Mouse (Mus musculus) mesoderm, embryonic 11.5 days (tissue): ENCODE measurements around the gene Pdzd2.

Source experiments
- DNase-seq: peaks from one replicate; pipeline ENCODE4 v3.0.0-alpha.2; 2012; ENCODE audit warnings: low read depth, low spot score

Gene Pdzd2

GRCm38 (mm10) chr15:12623521-12623920 lies 116.2 kb downstream of the Pdzd2 start:
- no peak for DNase-seq

GRCm38 (mm10) chr15:12622701-12623100 lies 117.0 kb downstream of the Pdzd2 start:
- no peak for DNase-seq

- DNase-seq: peak; percentile 28
Measured at GRCm38 (mm10) chr15:12622093-12622643, 117.6 kb downstream of the Pdzd2 start.

- DNase-seq: no peak
Measured at GRCm38 (mm10) chr15:12619273-12619672, 120.5 kb downstream of the Pdzd2 start.

GRCm38 (mm10) chr15:12617651-12618050 lies 122.1 kb downstream of the Pdzd2 start:
- no peak for DNase-seq

GRCm38 (mm10) chr15:12617220-12617619 lies 122.5 kb downstream of the Pdzd2 start:
- DNase-seq: no peak

- DNase-seq: no peak
Measured at GRCm38 (mm10) chr15:12614944-12615878, 124.5 kb downstream of the Pdzd2 start.

GRCm38 (mm10) chr15:12614011-12614410 lies 125.7 kb downstream of the Pdzd2 start:
- DNase-seq: no peak

GRCm38 (mm10) chr15:12612944-12613675 lies 126.6 kb downstream of the Pdzd2 start:
- DNase-seq: no peak

- no peak for DNase-seq
Measured at GRCm38 (mm10) chr15:12608090-12608489, 131.6 kb downstream of the Pdzd2 start.

GRCm38 (mm10) chr15:12606306-12606705 lies 133.4 kb downstream of the Pdzd2 start:
- no peak for DNase-seq

- DNase-seq: no peak
Measured at GRCm38 (mm10) chr15:12605239-12605993, 134.3 kb downstream of the Pdzd2 start.

- DNase-seq: no peak
Measured at GRCm38 (mm10) chr15:12603674-12604073, 136.1 kb downstream of the Pdzd2 start.

- no peak for DNase-seq
Measured at GRCm38 (mm10) chr15:12593094-12593493, 146.6 kb downstream of the Pdzd2 start.

GRCm38 (mm10) chr15:12592628-12593027 lies 147.1 kb downstream of the Pdzd2 start:
- no peak for DNase-seq

GRCm38 (mm10) chr15:12588661-12589060 lies 151.1 kb downstream of the Pdzd2 start:
- no peak for DNase-seq

GRCm38 (mm10) chr15:12586852-12587424 lies 152.8 kb downstream of the Pdzd2 start:
- no peak for DNase-seq

GRCm38 (mm10) chr15:12586154-12586553 lies 153.6 kb downstream of the Pdzd2 start:
- peak; percentile 81 for DNase-seq

GRCm38 (mm10) chr15:12583051-12583450 lies 156.7 kb downstream of the Pdzd2 start:
- DNase-seq: no peak

GRCm38 (mm10) chr15:12582471-12582870 lies 157.3 kb downstream of the Pdzd2 start:
- DNase-seq: no peak

GRCm38 (mm10) chr15:12579196-12579595 lies 160.5 kb downstream of the Pdzd2 start:
- DNase-seq: no peak
